Mouse (Mus musculus) G1E (cell line): ENCODE measurements around the gene Col1a2. TPM values are rescaled to one million over a fixed set of nuclear protein-coding genes. Genes with fewer than 3 reads are reported as not detected.

Source experiments
- ATAC-seq: 2 replicates; pipeline ENCODE4 v1.8.0; 2016; ENCODE audit warnings: mild to moderate bottlenecking; ENCODE audit not compliant: insufficient number of reproducible peaks, poor library complexity, low FRiP score, severe bottlenecking; ENCODE audit errors: extremely low read depth
- DNase-seq: peaks from one replicate; pipeline ENCODE4 v3.0.0; 2012; ENCODE audit warnings: low spot score
- H3K27me3 ChIP-seq: 2 replicates; pipeline ENCODE4 v1.6.1; 2012; ENCODE audit warnings: mild to moderate bottlenecking, low read length, inconsistent platforms; ENCODE audit not compliant: insufficient read depth
- H3K36me3 ChIP-seq: replicated peaks from 2 replicates; pipeline ENCODE3; 2012; ENCODE audit warnings: mild to moderate bottlenecking, inconsistent platforms
- H3K4me1 ChIP-seq: 2 replicates; pipeline ENCODE4 v1.6.1; 2012; ENCODE audit warnings: low read depth, low read length, inconsistent platforms, mixed read lengths; ENCODE audit not compliant: insufficient read depth
- H3K4me3 ChIP-seq: 2 replicates; pipeline ENCODE4 v1.5.1; 2012; ENCODE audit warnings: low read depth, mild to moderate bottlenecking, inconsistent platforms, low read length, moderate library complexity, mixed read lengths
- H3K9me3 ChIP-seq: replicated peaks from 2 replicates; pipeline ENCODE4 v1.6.1; 2012; ENCODE audit warnings: inconsistent platforms
- CTCF ChIP-seq: IDR thresholded peaks from 2 replicates; pipeline ENCODE4 v1.5.1; 2012; ENCODE audit warnings: low read depth, low read length, inconsistent platforms, mixed read lengths
- GATA1 ChIP-seq: IDR thresholded peaks from 2 replicates; pipeline ENCODE4 v1.6.1; 2012; ENCODE audit warnings: borderline replicate concordance, low read length, inconsistent platforms, mixed read lengths
- GATA2 ChIP-seq: IDR thresholded peaks from 2 replicates; pipeline ENCODE4 v1.6.1; 2012; ENCODE audit warnings: low read depth, low read length, inconsistent platforms, borderline replicate concordance
- POLR2AphosphoS5 ChIP-seq: IDR thresholded peaks from 2 replicates; pipeline ENCODE4 v1.6.1; 2012; ENCODE audit warnings: low read depth, low read length, inconsistent platforms; ENCODE audit not compliant: insufficient replicate concordance
- TAL1 ChIP-seq: conservative IDR thresholded peaks from 2 replicates; pipeline ENCODE4 v1.6.1; 2012; ENCODE audit warnings: low read depth, low read length, inconsistent platforms, mixed read lengths
- polyA plus RNA-seq: library from polyadenylated mRNA; stranded (reverse); fragments of >175 nt; gene quantifications from 2 replicates; pipeline ENCODE4 v1.2.3, GENCODE M21; 2012
- total RNA-seq, 2 experiments: library from RNA; stranded (forward) in 1 of 2; stranded (reverse) in 1 of 2; fragments of 200-1000 nt in 1 of 2; fragments of >200 nt in 1 of 2; fragmentation: Nextera tagmentation in 1 of 2; gene quantifications; 2 replicates each; pipeline ENCODE4 v1.2.3; 2014 to 2017

Gene Col1a2
- total RNA-seq (2014; fragmentation: Nextera tagmentation) = not detected in 2 replicates
- 0.12 and 0.55 TPM in 2 replicates for total RNA-seq (2017)
- polyA plus RNA-seq = not detected in 2 replicates

GRCm38 (mm10) chr6:4504603-4505131 lies at the start of gene Col1a2:
Gene Col1a2, plus strand, starts transcription at chr6:4504814.
- H3K4me1 ChIP-seq = no peaks in the 10 kb centered on the region
- ATAC-seq (no peak), DNase-seq (no peak)
- TF ChIP-seq TAL1 (no peak), GATA2 (no peak), GATA1 (no peak), POLR2AphosphoS5 (no peak), CTCF (no peak)
- H3K36me3 ChIP-seq = no peaks in the 10 kb centered on the region
- no peak within 1 kb of the TSS for H3K4me3 ChIP-seq
- no peaks in the 10 kb centered on the region for H3K9me3 ChIP-seq
- peaks cover 25% of the 10 kb centered on the region for H3K27me3 ChIP-seq

GRCm38 (mm10) chr6:4455518-4455917 lies 49.1 kb upstream of the Col1a2 start:
- Histone ChIP-seq H3K4me1 (no peaks in the 10 kb centered on the region), H3K9me3 (no peaks in the 10 kb centered on the region), H3K27me3 (no peaks in the 10 kb centered on the region), H3K4me3 (no peak overlapping the region), H3K36me3 (no peaks in the 10 kb centered on the region)
- ATAC-seq (no peak), DNase-seq (no peak)
- TF ChIP-seq TAL1 (no peak), CTCF (no peak), GATA1 (no peak), GATA2 (no peak), POLR2AphosphoS5 (no peak)

- DNase-seq (no peak), ATAC-seq (no peak)
- no peak overlapping the region for H3K4me3 ChIP-seq
- H3K9me3 ChIP-seq = no peaks in the 10 kb centered on the region
- no peaks in the 10 kb centered on the region for H3K4me1 ChIP-seq
- no peaks in the 10 kb centered on the region for H3K36me3 ChIP-seq
- no peak for TF ChIP-seq POLR2AphosphoS5
- TF ChIP-seq GATA2 = no peak
- TF ChIP-seq CTCF = no peak
- TF ChIP-seq GATA1 = no peak
- no peak for TF ChIP-seq TAL1
- no peaks in the 10 kb centered on the region for H3K27me3 ChIP-seq
These were observed 48.5 kb upstream of the Col1a2 start for GRCm38 (mm10) chr6:4455961-4456617.

- no peak for TF ChIP-seq CTCF
- TF ChIP-seq GATA1 = no peak
- TF ChIP-seq GATA2 = no peak
- no peak for TF ChIP-seq POLR2AphosphoS5
- TF ChIP-seq TAL1 = no peak
- Histone ChIP-seq H3K4me3 (no peak overlapping the region), H3K36me3 (no peaks in the 10 kb centered on the region), H3K4me1 (no peaks in the 10 kb centered on the region), H3K9me3 (no peaks in the 10 kb centered on the region), H3K27me3 (no peaks in the 10 kb centered on the region)
- ATAC-seq (no peak), DNase-seq (no peak)
These were observed 47.7 kb upstream of the Col1a2 start for GRCm38 (mm10) chr6:4456691-4457447.

GRCm38 (mm10) chr6:4457555-4457996 lies 47.0 kb upstream of the Col1a2 start:
- no peak overlapping the region for H3K4me3 ChIP-seq
- DNase-seq (no peak), ATAC-seq (no peak)
- H3K9me3 ChIP-seq = no peaks in the 10 kb centered on the region
- TF ChIP-seq GATA2 (no peak), TAL1 (no peak), CTCF (no peak), POLR2AphosphoS5 (no peak), GATA1 (no peak)
- no peaks in the 10 kb centered on the region for H3K27me3 ChIP-seq
- no peaks in the 10 kb centered on the region for H3K4me1 ChIP-seq
- no peaks in the 10 kb centered on the region for H3K36me3 ChIP-seq

- no peak for DNase-seq
- TF ChIP-seq GATA1 (no peak), GATA2 (no peak), POLR2AphosphoS5 (no peak), TAL1 (no peak), CTCF (no peak)
- H3K4me1 ChIP-seq = no peaks in the 10 kb centered on the region
- no peaks in the 10 kb centered on the region for H3K9me3 ChIP-seq
- H3K36me3 ChIP-seq = no peaks in the 10 kb centered on the region
- no peaks in the 10 kb centered on the region for H3K27me3 ChIP-seq
- no peak for ATAC-seq
- no peak overlapping the region for H3K4me3 ChIP-seq
These were observed 39.3 kb upstream of the Col1a2 start for GRCm38 (mm10) chr6:4465320-4465719.
